Mouse (Mus musculus) adrenal gland, adult 2 months (tissue): ENCODE measurements at regions not wholly inside any gene's neighbourhood (a gene's known extent, or its start where the extent isn't known, plus 50 kb on each side); places are given as distances from the start of the nearest gene placed in this dataset.

Experiments
- DNase-seq: peaks from one replicate; pipeline ENCODE4 v3.0.0; 2021

DNA sequence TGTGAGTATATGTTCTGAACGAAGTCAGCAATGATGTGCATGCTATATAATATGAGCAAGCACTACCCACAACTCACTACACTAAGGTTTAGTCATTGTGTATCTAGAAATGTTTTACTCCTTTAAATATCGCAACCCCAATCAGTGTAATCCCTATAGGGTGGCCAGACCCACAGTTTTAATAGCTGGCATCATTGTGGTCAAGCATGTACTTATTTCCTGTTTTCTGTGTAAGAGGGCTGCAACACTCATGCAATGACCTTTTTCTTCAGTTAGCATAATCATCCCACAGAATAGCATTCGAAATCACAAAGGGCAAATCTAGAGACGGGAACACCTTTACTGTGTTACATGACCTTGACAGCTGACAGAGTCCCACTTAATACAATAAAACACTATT is 333.3 kb downstream of the Insc start:
- no peak for DNase-seq

DNA sequence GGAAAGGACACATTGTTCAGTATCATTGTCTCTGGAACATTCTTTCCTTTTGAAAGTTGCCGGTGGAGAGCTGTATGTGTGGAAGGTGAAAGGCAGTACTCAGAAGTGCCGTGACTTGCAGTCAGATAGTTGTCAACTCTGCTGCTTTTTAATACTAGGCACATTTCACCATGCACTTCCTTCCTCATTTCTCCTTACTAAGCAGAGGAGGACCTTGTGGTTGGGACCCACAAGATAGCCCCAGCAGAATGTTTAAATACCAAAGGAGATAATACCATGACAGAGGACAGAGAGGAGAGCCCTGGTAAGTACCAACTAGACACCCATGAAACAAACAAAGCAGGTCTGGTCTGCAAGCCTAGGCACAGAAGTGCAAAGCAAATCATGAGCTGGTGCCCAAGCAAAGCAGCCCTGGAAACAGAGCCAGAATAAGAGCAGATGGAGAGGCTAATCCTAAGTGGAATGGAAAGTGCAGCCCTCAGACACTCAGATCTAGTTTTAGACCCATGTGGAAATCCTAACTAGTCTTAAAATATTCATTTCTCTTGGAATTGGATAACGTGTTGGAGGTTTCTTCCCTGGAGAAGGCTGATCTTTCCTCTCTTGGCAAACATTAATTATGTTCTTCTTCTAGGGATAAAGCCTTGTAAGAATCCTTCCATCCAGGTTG is 341.4 kb downstream of the Insc start:
- DNase-seq: no peak

DNA sequence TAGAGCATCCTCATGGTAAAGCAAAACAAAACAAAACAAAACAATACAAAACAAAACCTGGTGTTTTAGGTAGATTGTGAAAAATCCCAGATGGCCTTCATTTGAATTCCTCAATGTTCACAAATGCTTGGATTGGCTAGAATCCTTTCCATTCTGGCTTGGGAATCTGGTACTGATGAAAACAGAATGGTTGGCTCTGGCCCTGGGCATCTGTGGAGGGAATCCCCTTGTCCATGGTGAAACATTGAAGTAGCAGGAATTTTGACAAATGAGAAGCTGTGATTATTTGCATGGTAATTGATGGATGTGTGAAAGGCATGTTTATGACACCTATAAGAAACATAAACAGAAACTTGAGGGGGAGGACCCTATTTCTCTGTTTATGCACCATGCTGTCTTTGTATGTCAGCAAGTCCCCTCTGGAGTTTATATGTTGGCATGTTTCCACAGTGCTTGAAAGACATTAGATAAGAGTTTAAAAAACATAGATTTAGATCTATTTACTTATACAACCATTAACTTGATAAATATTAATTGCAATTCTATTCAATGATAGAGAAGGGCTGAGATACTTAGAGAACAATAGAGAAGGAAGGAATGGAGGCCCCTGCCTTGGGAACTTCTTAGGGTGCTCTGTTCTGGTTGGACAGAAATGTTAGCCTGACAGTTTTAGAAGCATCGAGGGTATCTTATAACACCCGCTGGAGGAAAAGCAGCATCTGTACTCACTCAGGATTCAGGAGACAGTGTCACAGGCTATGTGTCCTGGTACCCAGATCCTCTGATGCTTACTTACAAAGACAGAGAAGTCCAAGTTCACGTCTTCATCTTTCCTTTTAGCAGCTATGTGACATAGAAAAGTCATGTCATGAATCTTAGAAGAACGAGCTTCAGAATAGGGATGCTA is 343.3 kb downstream of the Insc start:
- DNase-seq: no peak

DNA sequence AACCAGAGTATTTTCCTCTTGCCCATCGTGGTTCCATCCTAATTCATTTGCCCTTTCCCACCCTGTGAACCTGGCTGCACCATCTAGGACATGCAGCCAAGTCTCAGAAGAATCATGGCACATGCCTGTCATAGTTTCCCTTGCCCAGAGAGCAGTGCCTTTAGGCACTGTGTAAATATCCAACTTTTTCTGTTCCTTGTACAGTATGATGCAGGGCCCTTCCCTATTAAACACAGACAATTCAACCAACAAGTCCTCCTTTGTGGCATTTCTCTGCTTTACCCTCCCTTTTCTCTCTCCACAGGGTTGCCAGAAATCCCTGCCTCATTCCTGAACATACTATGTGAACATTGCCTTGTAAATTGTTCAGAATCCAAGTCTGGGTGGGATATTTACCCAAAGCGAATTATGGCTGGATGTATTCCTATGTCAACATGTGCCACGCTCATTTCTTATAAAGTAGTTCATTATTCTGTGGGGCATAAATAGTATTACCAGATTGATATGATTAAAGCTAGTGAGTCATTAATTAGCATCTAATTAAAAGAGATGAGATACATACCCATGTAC is 349.1 kb downstream of the Insc start:
- no peak for DNase-seq

DNA sequence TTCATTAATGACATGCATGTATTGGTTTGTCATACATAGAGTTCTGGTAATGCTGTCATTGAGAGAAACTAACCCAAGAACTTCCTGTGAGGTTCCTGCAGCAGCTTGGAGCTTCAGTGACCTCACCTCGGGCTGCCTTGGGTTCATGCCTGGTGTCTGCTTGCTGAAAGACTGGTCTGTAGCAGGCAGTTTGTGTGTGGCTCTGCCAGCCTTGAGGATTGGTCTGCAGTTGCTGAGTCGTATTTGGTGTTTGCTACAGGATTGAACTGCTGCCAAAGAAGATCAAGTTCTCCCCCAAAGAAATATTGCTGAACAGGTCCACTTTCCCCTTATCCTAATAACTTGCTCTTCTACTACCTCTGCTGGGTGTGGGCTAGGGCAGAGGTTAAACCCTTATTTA is 362.5 kb downstream of the Insc start:
- DNase-seq: no peak

DNA sequence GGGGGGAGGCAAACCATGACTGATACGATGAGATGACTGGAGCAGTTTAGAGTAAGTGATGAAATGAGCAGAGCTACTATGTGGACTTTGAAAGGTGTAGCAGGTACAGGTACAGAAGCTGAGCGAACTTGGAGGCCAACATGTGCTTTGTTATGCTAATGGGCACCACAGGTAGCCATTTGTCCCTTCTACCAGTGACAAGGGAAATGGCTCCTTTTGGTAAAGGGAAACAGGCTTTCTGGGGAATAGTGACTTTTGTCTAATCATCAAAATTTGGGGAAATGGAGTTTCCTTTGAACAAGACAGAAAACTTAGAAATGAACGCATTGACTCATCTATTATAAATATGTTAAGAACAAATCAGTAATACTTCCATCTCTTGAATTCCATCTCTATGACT is 368.8 kb downstream of the Insc start:
- DNase-seq: no peak

DNA sequence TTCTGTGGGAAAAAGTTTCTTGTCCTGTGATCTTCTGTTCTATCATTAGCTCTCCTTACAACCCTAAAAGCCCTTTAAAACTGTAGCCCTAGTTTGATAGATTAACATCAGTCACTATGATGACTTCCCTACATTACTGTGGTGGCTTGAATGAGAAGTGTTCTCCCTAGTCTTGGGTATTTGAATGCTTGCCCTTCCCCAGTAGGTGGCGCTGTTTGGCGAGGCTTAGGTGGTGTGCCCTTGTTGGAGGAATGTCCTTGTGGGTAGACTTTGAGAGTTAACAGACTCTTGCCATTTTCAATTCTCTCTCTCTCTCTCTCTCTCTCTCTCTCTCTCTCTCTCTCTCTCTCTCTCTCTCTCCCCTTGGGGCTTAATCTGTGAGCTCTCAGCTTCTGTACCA is 379.8 kb downstream of the Insc start:
- DNase-seq: no peak

DNA sequence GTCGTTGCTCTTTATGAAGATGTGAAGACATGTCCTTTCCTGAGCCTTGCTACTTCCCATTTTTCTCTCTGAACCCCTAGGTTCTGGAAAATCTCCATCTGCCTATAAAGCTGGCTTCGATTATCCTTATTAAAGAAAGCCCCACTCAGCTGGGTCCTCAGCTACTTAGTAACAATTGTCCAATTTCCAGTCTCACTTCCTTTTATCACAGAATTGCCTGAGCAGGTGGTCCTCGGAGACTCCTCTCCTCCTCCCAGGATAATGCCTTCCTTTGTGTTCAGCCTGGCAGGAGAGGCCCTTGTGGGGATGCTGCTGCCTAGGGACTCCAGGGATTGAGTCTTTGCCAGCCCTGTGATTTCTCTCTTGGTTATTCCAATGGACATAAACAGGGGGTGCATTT is 385.5 kb downstream of the Insc start:
- no peak for DNase-seq

DNA sequence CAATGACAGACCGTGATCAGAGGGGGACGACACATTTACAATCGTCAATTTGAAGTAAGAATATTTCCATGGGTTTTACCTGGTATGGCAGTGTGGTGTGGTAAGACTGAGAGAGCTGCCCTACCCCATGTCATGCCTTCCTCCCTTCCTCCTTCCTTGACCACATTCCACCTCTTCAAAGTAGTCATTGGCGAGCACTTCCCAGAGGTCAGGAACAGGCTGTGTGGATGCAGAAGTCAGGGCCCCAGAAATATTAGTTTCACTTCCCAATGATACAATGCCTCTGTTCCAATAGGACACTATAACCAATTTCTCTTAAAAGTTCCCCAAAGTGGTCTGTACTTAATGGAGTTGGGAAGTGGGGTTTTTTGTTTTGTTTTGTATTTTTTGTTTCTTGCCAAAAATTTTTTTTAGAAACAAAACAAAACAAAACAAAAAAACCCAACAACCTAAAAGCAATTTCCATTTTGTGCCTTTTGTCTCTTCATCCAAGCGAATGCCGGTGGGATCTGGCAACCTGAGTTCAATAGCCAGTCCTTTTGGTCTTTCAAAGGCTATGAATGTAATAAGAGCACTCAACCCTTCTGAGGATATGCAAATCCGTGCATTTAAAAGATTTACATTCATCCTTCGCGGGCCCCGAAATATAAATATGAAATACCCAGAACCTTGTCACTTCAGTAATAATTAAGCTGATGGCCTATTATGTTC is 387.9 kb downstream of the Insc start:
- DNase-seq: no peak

DNA sequence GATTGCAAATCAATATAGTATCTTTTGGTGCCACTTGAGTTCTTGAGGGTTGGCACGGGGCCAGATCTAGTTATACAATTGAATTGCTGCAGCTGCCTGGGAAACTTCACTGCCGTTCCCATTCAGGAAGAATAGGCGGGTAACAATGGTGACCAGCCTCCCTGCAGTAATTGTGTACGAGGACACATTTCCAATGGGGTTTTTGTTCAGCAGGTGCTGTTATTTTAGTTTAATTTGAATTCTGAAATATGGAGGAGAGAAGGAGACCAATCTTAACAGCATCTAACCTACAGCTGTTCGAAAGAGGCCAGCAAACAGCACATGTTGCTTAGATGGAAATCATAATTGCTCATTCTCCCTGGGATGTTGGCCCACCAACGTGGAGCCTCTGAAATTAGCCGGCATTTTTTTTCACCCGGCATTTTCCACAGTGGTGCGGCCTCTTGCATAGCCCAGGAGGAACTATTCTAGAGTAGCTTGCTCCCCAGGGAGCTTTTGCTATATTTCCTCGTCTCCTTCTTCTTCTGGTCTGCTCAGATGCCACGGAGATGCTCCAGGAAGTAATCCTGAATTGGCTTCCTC is 388.6 kb downstream of the Insc start:
- DNase-seq: no peak

DNA sequence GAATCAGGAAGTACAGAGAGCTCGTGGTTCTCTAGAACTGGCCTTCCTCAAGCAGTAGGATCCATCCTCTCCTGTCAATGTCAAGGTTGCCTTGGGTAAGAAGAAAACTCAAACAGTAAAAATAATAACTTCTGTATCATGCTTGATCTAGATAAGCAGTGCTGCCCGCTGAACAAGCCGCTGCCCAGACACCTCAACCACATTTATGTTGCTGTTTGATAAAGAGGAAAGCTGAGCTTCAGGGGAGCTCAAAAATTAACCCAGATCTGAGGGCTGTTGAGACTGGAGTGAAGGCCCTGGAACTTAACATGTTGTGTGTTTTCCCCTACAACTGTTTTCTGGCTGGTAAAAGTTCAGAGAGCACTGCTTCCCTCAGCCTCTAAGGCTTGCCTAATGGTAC is 389.1 kb downstream of the Insc start:
- no peak for DNase-seq

DNA sequence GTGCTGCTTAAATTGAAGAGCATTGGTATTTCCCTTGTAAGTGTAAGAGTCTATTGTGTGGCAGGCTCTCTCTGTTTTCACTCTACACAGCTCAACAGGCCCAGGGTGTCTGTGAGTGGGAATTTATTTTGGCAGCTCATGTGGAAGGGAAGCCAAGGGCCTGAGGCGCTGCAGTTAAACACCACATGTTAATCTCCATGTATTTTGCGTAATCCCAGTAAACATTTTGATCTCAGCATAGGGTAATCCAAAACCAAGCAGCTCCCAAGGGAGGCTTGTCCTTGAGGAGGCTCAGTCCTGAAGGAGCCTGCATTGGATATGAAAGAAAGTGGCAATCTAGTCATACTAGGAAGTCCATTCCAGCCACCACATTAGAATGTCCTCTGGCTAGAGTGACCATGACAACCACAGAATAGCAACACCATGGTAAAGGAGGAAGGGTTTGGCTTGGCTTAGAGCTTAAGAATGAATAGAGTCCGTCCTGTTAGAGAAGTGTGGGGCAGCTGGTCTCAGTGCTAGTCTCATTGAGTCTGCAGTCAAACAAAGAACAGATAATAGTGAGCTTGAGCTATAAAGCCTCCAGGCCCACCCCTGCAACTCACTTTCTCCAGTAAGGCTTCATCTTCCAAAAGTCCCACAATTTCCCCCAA is 391.6 kb downstream of the Insc start:
- no peak for DNase-seq

DNA sequence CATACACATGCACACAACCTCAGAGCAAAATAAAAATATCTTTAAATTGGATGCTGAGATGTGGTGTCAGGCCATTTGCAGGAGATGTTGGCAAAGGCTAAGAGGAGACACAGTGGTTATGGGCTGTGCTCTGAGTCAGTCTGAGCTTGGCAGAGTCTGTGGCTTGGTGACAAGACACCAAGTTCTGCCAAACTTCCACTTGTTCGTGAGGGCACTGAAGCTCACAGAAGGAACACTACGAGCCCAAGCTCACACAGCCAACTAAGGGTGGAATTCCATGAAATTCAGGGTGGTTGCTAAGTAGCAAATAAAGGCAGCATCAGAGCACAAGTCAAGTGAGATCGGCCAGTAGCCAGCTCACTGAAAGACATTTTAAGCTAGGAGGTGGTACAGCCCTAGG is 396.8 kb downstream of the Insc start:
- DNase-seq: no peak

DNA sequence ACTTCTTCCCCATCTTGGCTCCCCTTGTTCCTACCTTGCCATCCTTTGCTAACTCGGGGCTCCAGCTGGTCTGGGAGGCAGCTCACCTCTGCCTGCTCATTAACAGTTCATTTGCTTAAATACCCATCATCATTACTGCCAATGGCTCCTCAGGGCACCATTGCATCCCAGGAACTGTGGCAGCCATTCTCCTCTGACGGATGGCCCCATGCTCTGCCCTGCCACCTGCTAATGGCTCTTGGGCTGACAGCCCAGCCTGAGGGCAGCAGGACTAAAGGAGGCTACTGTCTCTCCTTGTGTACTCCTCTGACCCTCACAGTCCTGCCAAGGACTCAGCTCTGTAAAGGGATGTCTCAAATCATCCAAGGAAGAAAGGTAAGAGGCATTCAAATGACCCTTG is 398.7 kb downstream of the Insc start:
- DNase-seq: no peak

DNA sequence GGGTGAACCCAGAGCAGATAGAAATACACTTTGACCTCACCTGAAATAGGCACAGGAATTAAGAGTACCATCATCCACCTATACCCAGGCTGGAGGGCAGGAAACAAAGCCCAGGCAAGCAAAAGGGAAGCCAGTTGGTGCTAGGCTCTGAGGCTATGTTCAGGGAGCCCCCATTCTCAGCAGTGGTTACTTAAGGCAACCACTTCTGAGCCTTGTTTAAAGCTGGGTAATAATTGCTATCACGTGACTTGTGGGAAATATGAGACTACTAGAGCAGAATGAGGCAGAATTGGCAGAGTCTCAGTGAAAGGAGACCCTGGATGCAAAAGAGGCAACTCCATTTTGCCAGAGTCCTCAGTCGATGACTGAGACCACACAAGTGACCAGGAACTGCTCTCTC is 401.5 kb downstream of the Insc start:
- no peak for DNase-seq

DNA sequence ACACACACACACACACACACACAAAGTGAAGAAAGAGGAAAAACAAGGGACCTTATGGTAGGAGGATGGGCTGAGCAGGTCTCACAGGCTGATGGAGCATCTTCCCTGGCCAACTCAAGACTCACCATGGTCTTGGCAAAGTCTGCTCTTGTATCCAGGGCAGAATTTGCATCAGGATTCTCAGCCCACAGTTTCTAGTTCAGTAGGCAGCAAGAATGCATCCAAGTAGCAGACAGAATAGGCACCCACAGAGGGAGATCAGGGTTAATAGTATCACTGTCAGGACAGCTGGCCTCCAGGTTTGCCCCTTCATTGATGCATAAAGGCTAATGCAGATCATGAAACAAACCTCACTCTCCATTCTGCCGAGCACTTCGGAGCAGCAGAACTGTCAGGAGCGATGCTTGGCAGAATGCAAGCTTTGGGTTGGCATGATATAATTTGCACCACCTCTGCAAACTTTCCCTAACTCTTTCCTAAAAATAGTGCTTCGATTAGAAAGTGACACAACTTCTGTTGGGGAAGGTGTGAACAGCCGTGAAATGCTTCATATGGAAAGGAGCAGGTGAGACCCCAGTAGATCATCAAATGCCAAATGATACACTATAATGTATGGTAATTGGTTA is 404.0 kb downstream of the Insc start:
- no peak for DNase-seq

DNA sequence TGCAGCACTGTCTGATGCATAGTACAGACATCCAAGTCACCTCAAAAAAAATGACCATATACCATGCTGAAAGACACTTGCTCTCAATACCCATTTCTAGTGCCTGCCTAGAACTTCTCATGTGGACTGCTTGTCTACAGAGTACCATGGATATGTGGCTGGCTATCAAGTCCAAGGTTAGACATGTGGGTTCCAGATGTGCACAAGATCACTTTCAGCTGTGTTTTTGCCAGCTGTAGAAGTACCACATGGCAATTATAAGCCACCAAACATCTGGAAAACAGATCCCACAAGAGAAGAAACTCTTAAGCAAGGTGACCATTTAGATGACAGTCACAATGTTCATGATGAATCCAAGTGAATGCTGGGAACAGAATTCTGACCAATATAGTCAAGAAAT is 409.8 kb downstream of the Insc start:
- DNase-seq: no peak

DNA sequence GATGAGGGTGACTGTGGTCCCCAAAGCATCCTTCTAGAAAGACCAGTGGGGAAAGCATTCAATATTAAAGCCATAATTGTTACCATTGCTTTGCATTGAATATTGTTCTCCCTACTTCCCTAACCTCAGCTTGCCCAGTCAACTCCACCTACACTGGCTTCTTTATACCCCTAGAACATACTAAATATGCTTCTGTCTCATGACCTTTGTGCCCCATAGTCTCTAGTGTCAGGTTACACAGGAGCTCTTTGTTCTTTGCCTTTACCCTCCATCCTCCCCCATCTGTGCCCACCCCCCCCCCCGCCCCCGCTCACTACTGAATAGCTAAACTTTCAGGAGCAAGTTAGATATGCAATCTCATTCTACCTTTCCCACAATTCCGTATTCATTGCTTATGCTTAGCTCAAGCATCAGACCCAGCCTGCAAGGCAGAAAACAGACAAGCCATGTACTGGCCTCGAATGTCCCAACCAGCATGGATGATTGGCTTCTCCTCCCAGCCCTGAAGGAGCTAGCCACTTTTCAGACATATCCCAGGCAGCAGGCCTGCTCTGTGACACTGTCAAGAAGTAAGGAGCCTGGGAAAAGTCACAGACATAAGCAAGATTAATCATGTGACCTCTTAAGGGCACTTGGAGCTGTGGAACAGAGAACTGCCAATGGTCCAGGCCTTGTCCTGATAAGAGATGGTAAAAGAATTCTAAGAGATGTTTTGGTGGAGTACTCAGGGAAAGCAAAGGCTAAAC is 410.4 kb downstream of the Insc start:
- DNase-seq: no peak

DNA sequence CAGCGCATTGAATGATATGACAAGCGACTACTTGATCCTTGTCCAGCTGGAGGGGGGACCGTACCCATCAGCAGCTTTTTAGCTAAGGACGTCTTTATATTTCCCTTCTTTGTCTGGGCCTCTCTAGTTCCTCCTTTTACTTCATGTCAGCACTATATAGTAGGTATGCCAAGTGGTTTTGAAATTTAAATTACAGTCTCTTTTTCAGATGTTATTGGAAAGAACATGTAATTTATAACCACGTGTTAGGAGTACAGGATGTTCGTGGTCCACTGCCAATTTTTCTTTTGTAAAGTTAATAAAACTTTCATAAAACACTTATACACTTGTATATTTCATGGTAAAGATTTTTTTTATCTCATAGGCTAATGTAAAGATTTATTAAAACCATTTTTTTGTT is 426.5 kb downstream of the Insc start:
- DNase-seq: no peak

DNA sequence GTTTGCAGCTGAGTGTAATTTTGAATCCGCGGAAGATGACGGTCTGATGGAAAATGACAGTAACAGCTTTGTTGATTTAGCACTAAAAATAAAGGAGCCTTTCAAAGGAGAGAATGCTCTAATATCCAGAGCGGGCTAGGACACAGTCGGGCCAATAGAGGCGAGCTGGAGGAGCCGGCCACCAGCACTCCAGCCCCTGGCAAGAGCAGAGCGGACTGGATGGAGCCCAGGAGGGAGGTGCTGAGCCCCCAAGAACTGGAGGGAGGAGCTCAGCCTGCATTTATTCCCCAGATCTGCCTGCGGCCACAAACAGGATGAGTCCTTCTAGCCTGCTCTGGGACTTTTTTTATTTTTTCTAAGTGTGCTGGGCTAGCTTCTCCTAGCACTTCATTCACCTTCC is 426.9 kb downstream of the Insc start:
- no peak for DNase-seq

DNA sequence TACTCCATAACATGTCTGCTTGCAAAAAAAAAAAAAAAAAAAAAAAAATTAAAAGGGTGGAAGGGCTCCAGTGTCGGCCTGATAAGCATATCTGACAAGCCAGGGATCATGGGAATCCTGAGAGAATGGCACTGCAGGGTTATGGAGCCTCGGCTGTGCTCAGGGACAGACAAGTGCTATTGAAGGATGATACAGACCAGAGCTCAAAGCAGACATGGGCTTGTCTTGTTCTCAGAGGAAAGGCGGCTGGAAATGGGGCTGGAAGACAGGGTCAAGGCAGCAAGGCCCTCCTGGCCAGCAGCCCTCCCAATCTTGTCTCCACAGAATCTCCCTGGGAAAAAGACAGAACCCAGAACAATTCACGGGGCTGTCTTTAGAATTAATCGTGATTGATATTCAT is 449.0 kb downstream of the Insc start:
- DNase-seq: no peak
